Mouse (Mus musculus) C2C12 (cell line): ENCODE results near the gene Mfsd4b5.

Source experiments
- CTCF ChIP-seq: IDR thresholded peaks from one replicate; pipeline ENCODE4 v1.5.1; 2011; ENCODE audit not compliant: control insufficient read depth, insufficient read depth, insufficient read length
- MAX ChIP-seq: IDR thresholded peaks from one replicate; pipeline ENCODE4 v1.6.1; 2011; ENCODE audit warnings: mild to moderate bottlenecking, control low read depth

DNA sequence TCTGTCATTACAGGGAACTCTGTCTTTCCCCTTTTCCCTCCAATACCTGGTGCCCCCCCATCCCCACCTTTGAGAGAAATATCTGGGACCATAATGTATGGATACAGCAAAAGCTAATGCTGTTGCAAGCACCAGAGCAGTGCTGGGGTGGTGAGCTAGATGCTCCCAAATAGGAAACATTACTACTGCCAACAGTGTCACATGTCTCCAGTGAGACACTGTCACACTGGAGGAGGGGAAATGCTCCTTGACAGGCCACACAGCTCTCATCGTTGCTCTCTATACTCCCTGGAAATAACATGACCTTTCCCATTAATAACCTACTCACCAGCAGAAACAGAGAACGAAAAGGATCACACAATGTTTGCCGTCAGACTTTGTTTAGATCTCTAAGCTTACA, 33.0 kb upstream of the Mfsd4b5 start:
- TF ChIP-seq CTCF (no peak), MAX (no peak)
